Mouse (Mus musculus): ENCODE measurements around the gene Prpf6.

The Prpf6 gene

GRCm38 (mm10) chr2:181580131-181580772 lies 11.4 kb upstream of the Prpf6 start:
- DNase-seq (ENCODE audit: low spot score) = no peak

- peak; percentile 97 for DNase-seq (ENCODE audit: low spot score)
Observed at GRCm38 (mm10) chr2:181581016-181581401, 10.7 kb upstream of the Prpf6 start.

- DNase-seq (ENCODE audit: low spot score) = peak; percentile 92
Observed at GRCm38 (mm10) chr2:181581402-181582120, 10.1 kb upstream of the Prpf6 start.

GRCm38 (mm10) chr2:181582358-181582757 lies 9.3 kb upstream of the Prpf6 start:
- DNase-seq (ENCODE audit: low spot score) = no peak

- DNase-seq (ENCODE audit: low spot score) = no peak
Observed at GRCm38 (mm10) chr2:181582939-181583338, 8.7 kb upstream of the Prpf6 start.

- no peak for DNase-seq (ENCODE audit: low spot score)
Observed at GRCm38 (mm10) chr2:181583460-181584257, 8.0 kb upstream of the Prpf6 start.

- DNase-seq (ENCODE audit: low spot score) = no peak
Observed at GRCm38 (mm10) chr2:181584411-181584942, 7.2 kb upstream of the Prpf6 start, which contains the start of gene Uckl1. Uckl1 (minus strand) TSS chr2:181584892.

GRCm38 (mm10) chr2:181585506-181585905 lies 6.2 kb upstream of the Prpf6 start:
- DNase-seq (ENCODE audit: low spot score) = no peak

- no peak for DNase-seq (ENCODE audit: low spot score)
Observed at GRCm38 (mm10) chr2:181586124-181586523, 5.5 kb upstream of the Prpf6 start.

GRCm38 (mm10) chr2:181587796-181588195 lies 3.9 kb upstream of the Prpf6 start:
- no peak for DNase-seq (ENCODE audit: low spot score)

- DNase-seq (ENCODE audit: low spot score) = no peak
Observed at GRCm38 (mm10) chr2:181588229-181588780, 3.4 kb upstream of the Prpf6 start.

GRCm38 (mm10) chr2:181589011-181589731 lies 2.5 kb upstream of the Prpf6 start:
- DNase-seq (ENCODE audit: low spot score) = no peak

GRCm38 (mm10) chr2:181589732-181590105 lies 1.9 kb upstream of the Prpf6 start:
- DNase-seq (ENCODE audit: low spot score) = no peak

- no peak for DNase-seq (ENCODE audit: low spot score)
Observed at GRCm38 (mm10) chr2:181590471-181590870, 1.2 kb upstream of the Prpf6 start.

GRCm38 (mm10) chr2:181592231-181593041 lies 768 bp downstream of the Prpf6 start, which contains the start of gene Zfp512b:
Zfp512b (minus strand) TSS chr2:181592803.
- DNase-seq (ENCODE audit: low spot score) = peak; percentile 67

GRCm38 (mm10) chr2:181593042-181593421 lies 1.4 kb downstream of the Prpf6 start:
- no peak for DNase-seq (ENCODE audit: low spot score)

GRCm38 (mm10) chr2:181593937-181594336 lies 2.3 kb downstream of the Prpf6 start:
- DNase-seq (ENCODE audit: low spot score) = no peak

GRCm38 (mm10) chr2:181594946-181595696 lies 3.5 kb downstream of the Prpf6 start:
- DNase-seq (ENCODE audit: low spot score) = peak; percentile 56

GRCm38 (mm10) chr2:181596221-181596960 lies 4.7 kb downstream of the Prpf6 start:
- DNase-seq (ENCODE audit: low spot score) = no peak
